Mouse (Mus musculus): Measurements from ENCODE around the gene Nrgn.
A peak's percentile ranks its signal among the peaks of the same experiment; 100 is the strongest.

Nrgn gene

GRCm38 (mm10) chr9:37530031-37530887 lies 22.4 kb downstream of the Nrgn start:
- DNase-seq (ENCODE audit: low read depth, low spot score) = no peak

DNA sequence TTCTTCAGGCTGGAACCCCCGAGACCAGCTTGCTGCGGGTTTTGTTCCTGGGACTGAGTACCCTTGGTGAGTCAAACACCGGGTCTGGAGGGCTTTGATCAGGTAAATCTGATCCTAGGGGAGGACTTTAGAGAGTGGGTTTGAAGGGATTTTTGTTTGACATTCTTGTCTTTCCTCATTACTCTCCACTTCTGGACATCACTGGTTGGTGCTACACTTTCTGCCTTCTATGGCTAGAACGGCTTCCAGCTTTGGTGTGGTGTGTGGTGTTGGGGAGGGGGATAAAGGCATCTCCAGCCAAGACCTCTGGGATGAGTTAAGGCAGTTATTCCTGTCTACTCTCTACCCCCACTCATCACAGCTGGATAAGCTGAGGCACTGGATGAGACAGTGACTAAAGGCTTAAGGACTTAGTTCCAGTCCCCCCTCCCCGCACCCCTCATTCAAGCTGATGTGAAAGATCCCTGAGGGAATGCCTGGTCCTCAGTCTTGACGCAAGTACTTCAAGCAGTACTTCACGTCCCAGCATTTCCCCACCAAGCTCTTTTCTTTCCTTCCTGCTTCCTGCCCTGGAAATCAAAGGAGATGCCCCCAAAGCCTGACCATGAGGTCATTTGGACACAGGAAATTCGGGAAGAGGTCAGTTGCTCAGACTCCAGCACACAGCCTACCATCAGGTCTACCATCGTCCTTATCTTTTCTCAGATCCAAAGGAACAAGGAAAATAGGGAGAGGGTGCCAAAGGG lies 24.3 kb downstream of the Nrgn start:
- no peak for DNase-seq (ENCODE audit: low read depth, low spot score)

DNA sequence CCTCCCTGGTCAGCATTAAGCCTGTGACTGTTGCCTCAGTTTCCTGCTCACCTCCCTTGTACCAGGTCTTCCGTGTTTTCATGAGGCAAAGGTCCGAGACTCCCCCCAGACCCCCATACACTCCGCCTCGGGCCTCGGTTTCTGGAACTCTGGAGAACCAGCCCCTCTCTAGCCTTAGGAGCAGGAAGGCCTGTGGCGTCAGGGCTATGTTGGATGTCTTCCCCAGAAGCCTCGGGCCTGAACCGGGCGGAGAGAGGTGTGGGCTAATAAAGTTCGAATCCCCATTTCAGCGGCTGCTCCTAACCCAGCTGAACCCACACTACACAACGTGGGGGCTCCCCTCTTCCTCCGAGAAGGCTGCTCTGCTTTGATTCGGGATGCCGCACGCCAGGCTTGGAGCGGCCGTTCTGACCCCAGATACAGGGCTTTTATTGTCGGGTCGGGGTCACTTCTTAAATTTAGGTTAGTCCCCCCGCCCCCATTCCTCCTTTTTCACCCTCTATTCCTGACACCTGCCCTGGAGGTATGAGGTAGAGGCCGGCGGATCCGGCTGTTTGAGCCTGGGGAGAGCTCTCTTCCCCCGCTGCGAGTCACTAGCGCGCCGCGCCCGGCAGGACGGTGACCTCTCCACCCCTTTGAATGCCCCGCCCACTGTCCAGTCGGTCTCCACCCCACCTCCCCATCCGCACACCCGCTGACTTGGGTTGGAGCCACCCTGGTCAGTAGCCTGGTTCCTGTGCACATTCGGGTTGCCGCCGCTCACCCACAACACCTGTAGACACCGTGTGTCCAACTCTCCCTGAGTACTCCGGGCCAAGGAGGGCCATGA lies 25.1 kb downstream of the Nrgn start, which contains the start of gene Esam:
Gene Esam (plus strand): TSS at position 683 of the 829 bp plus-strand sequence.
- DNase-seq (ENCODE audit: low read depth, low spot score) = no peak

DNA sequence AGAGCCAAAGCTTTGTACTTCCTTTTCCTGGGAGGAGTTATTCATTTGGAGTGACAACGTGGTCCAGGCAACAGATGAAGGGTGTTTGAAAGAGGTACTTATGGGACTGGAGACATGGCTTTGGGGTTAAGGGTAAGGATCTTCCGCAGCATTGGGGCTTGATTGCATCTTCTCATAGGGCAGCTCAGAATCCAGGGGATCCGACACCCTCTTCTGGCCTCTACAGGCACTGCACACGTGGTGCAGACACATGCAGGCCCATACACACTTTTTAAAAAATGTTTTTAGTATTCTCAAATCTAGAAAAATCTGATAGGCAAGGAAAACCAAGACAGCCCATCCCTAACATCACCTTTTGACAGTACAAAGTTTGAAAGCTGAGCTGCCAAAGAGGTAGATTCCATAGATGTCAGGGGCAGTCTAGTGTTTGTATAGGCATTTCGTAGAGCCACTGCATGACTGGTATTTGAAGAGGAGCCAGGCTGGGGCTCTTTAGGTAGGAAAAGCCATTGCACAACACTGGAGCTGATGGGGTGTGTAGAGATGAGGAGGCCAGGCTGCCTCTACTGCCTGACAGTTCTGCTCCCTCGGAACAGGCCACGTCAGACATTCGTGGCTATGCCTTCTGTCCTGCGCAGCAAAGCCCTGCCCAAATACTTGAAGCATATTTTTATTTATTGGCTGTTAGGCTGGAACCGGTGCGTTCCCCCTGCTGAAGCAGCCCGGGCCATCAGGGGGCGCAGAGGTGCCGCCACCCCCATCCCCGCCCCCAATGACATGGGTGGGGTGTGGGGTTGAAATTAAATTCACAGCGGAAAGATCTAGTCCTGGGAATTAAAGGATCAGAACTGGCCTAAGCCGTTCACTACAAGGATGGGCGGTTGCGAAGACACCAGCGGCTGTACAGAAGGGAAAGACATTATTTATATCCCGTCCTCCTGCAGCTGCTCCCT lies 26.0 kb downstream of the Nrgn start:
- no peak for DNase-seq (ENCODE audit: low read depth, low spot score)

- no peak for DNase-seq (ENCODE audit: low read depth, low spot score)
Measured at GRCm38 (mm10) chr9:37525461-37525860, 27.2 kb downstream of the Nrgn start.

DNA sequence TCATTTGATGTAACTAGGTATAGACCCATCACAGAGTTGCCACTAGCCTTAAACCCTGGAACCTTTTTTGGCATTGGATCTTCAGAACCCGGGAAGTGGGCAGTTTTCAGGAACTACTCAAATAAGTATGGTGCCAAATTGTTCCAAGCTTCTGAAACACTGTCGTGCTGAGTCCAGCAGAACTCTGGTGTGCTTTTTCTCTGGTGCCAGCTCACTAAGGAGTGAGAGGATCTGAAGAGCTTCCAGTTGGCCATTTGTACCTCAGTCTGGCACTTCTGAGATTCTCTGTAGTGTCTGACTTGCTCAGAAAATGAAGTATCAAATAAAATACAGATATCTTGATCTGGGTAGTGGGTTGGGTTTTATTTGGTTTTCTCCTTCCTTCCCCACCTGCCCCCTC lies 32.7 kb downstream of the Nrgn start:
- DNase-seq (ENCODE audit: low read depth, low spot score) = no peak

- no peak for DNase-seq (ENCODE audit: low read depth, low spot score)
Measured at GRCm38 (mm10) chr9:37518991-37519390, 33.7 kb downstream of the Nrgn start.

GRCm38 (mm10) chr9:37517467-37517866 lies 35.2 kb downstream of the Nrgn start:
- no peak for DNase-seq (ENCODE audit: low read depth, low spot score)

DNA sequence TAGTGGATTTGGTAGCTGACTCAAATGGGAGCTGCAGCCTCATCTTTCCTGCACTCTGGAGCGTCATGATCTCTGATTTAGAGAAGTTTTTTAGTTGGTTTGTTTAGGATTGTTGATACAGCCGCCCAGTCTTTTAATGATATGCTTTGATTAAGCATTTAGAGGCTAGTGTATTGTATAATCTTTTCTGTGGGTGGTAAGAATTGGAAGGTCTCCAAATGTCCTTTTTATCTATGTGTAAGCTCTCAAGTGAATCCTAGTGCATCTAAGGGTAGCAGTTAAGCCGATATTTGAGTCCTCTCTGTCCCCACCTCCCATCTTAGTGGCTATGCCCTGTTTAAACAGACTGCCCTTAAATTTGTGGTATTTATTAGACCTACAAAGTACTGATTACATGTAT lies 38.2 kb downstream of the Nrgn start:
- DNase-seq (ENCODE audit: low read depth, low spot score) = no peak

DNA sequence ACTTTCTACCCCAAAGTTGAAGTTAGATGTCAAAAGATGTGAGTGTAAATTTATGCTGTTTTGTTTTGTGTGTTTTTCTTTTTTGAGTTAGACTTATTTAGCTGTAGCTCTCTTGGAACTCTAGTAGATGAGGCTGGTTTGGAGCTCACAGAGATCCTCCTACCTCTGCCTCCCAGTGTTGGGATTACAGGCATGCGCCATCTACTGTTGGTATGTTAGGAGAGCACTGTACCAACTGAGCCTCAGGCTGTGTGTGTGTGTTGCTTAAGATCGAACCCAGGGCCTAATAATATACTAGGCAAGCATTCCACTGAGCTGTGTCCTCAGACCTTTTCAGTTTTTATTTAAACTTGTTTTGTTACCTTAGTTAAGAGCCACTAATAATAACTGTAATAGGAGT lies 40.6 kb downstream of the Nrgn start:
- no peak for DNase-seq (ENCODE audit: low read depth, low spot score)

DNA sequence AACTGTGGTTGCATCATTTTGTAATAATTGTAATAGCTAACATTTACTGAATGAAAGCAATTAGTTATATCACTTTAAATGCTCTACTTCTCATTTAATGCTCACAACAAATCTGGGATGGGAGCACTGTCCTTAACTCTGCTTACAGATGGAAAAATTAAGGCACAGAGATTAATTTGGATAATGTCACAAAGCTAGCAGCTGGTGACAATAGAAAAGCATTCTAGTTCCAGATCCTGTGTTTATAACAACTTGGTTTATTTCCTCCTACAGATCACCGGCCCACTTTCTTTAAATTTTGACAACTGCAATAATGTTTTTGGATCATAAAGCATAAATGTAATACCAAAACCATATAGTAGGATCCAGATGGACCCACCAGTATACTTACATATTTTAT lies 46.7 kb downstream of the Nrgn start:
- no peak for DNase-seq (ENCODE audit: low read depth, low spot score)

DNA sequence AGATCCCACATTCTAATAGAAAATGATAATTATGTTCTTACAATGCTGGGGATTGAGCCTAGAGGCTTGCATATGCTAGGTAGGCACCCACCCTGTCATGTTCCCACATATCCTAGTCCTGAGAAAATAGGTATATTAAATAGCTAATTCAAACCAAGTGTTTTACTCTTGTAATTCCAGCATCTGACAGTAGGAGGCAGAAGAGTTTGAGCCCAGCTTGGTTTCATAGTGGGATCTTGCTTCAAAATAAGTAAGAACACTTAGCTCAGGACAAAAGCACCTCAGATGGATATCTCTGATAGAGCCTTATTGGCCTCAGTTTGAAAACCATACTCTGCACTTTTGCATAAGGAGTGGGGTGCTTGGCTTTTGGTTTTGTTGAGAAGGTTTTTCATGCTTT lies 48.4 kb downstream of the Nrgn start:
- DNase-seq (ENCODE audit: low read depth, low spot score) = peak; percentile 19

- no peak for DNase-seq (ENCODE audit: low read depth, low spot score)
Measured at GRCm38 (mm10) chr9:37501170-37501569, 51.5 kb downstream of the Nrgn start.

DNA sequence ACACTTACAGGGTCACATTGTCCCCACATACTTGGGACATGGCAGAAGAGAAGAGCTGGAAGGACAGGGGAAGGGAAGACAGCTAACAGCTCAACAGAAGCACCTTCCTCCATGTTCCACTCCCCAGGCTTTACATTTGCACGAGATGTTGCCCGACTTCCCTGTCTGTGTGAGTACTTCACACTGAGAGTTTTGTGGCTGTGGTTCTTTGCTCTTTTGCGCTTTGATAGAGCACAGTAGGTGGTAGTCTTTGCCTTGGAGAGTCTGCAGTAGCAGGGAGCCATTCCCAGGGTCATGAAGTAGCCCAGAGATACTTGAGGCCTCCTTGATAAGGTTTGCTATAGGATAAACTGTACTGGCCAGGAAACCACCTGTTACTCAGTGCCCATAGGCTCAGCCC lies 52.5 kb downstream of the Nrgn start:
- DNase-seq (ENCODE audit: low read depth, low spot score) = no peak

- no peak for DNase-seq (ENCODE audit: low read depth, low spot score)
Measured at GRCm38 (mm10) chr9:37496325-37496724, 56.4 kb downstream of the Nrgn start.

GRCm38 (mm10) chr9:37495761-37496160 lies 56.9 kb downstream of the Nrgn start:
- no peak for DNase-seq (ENCODE audit: low read depth, low spot score)
